Mouse (Mus musculus) NIH3T3 (cell line): ENCODE results near the gene Gm11563.
A peak's percentile ranks its signal among the peaks of the same experiment; 100 is the strongest.
"Not testable (repeated sequence)": the region's sequence is repeated elsewhere in the genome, so short reads cannot be mapped to it uniquely, and the experiment has no call there.

ENCODE experiments used
- DNase-seq: peaks from one replicate; pipeline ENCODE4 v3.0.0-alpha.2; 2012; ENCODE audit warnings: low read depth

The Gm11563 gene

DNA sequence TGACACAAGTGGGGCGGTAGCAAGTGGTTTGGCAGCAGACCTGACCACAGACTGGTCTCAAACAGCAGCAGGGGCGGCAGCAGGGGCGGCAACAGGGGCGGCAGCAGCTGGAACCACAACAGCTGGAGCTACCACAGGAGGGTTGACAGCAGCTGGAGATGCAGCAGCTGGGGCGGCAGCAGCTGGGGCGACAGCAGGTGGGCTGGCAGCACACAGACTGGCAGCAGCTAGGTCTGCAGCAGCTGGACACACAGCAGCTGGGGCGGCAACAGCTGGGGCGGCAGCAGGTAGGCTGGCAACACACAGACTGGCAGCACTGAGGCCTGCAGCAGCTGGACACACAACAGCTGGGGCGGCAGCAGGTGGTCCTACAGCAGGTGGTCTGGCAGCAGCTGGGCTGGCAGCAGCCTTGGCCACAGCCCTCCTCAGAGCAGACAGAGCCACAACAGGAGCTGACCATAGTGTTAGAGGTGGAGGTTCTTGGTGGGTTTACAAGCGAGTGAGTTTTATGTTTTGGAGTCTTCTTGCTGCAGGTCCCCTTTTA is at the start of gene Gm11563:
Gm11563 (minus strand) TSS at position 494 of the 544 bp plus-strand sequence.
- DNase-seq, result not testable (repeated sequence)

DNA sequence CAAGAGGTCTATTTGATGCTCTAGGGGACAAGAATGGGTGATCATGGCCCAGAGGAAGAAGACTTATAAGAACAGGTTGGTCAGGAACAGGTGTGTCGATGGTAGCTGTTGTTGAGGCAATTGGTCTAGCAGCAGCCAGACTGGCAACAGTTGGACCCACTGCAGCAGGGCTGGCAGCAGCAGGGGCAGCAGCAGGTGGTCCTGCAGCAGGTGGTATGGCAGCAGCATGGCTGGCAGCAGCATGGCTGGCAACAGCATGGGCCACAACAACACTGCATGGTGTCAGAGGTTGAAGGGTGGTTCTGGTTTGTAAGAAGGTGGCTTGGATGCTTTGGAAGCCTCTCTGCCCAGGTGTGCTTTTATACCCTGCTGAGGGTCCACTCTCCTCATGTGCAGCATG is 31.7 kb upstream of the Gm11563 start, which contains the start of gene Gm14190:
Gm14190 (minus strand) TSS at position 278 of the 400 bp plus-strand sequence.
- no peak for DNase-seq

DNA sequence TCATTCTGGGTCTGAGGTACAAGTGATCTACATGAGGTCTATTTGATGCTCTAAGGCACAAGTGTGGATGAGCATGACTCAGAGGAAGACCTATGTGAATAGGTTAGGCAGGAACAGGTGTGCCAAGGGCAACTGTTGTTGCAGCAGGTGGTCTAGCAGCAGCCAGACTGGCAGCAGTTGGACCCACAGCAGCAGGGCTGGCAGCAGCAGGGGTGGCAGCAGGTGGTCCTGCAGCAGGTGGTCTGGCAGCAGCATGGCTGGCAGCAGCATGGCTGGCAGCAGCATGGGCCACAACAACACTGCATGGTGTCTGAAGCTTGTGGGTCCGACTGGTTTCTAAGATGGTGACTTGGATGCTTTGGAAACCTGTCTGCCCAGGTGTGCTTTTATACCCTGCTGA is 26.5 kb upstream of the Gm11563 start:
- DNase-seq, result not testable (repeated sequence)

DNA sequence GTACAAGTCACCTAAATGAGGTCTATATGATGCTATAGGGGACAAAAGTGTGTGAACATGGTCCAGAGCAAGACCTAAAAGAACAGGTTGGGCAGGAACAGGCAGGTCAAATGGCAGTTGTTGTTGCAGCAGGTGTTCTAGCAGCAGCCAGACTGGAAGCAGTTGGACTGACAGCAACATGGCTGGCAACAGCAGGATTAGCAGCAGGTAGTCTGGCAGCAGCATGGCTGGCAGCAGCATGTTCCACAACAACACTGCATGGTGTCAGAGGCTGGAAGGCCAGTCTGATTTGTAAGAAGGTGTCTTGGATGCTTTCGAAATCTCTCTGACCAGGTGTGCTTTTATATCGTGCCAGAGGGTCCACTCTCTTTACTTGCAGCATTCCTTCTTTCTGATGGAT is 24.7 kb upstream of the Gm11563 start:
- no peak for DNase-seq

DNA sequence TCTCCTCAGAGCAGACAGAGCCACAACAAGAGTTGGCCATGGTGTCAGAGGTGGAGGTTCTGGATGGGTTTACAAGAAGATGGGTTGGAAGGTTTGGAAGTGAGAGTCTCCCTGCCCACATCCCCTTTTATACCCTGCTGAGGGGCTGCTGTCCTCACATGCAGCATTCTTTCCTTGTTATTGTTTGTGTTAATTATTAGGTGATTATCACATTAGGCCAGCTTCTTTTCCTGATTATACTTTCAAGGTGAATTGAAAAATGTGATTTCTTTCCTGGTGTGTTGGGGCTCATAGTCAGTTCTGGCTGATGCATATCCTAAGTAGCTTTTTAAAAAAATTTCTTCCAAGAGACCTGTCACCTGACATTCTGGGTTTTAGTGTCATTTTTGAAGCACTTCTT is 7.1 kb upstream of the Gm11563 start, which contains the start of gene Krtap4-6:
Krtap4-6 (minus strand) TSS at position 101 of the 400 bp plus-strand sequence.
- DNase-seq, result no peak

DNA sequence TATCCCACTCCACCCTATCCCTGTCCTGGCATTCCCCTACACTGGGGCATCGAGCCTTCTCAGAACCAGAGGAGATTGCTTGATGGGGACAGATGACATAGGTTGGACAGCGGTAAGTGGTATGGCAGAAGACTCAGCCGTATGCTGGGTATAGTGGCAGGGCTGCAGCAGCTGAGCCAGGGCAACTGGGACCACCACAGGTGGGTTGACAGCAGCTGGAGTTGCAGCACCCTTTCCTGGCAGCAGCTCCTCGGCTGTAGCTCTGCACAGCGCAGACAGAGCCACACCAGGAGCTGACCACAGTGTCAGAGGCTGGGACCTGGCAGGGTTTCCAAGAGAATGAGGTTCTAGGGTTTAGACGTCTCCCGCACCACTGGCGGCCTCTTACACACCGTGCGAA is 4.0 kb upstream of the Gm11563 start:
- DNase-seq, result no peak

DNA sequence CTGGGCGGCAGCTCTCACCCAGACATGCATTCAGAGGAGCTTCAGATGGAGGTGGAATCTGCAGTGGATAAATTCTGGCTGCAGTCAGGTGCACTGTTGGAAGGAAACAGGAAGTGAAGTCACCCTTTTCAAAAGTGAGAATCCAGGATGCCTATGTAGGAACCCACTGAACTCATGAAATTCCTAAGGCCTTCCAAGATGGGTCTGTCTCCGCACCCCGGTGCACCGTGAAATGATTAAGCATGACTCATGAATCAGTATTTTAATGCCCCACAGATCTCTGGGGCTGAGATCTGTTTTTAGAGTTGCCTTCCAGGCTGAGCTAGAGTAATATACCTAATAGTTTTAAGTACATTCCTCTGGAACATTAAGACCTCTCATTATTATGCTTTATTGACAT is 496 bp upstream of the Gm11563 start:
- peak; percentile 72 for DNase-seq

DNA sequence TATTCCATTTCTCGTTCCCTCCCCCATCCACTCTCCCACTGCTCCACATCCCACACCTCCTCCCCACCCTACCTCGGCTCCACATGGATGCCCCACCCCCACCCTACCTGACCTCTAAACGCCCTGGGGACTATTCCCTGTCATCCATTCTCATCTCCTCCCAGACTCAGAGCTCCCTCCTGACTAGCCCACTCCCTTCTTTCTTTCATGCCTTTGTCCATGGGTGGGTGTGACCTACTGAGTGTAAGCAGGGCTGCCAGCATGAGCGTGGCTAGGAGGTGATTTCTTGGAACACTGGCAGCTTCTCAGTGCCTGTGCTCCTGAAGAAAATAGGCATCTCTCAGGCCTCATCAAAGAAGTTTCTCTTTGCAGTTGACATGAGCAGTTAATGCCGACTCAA is 1.7 kb downstream of the Gm11563 start:
- DNase-seq, result no peak

DNA sequence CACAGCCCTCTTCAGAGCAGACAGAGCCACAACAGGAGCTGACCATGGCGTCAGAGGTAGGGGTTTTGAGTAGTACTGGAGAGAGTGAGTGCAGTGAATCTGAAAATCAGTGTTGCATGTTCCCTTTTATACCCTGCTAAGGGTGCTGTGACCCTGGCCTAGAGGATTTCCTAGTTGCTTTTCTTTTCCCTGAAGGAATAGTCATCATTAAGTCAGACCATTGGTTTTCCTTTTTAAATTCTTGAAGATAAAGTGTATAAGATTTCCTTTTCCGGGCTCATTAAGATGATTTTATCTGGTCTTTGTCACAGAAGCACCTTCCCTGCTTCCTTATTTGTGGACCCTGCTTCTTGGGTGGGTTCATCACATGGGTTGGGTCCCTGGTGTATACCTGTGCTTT is 8.6 kb downstream of the Gm11563 start, which contains the start of gene Gm11555:
Gm11555 (minus strand) TSS at position 101 of the 400 bp plus-strand sequence.
- DNase-seq, result no peak

DNA sequence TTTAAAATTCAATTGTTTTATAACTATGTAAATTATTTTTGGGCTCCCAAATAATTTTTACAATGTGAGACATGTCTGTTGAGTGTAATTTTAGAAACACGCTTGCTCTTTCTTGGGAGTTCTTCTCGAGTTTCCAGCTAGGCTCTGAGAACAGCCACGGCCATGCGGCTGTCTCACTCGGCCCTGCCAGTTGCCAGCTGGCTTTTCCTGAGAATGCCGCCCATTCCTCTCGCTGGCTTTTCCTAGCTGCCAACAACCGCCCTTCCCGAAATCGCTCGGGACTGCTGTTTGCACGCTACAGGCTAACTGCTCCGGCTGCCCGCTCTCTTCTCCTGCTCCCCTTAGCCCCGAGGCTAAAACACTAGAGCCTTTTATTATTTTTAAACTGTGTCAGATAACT is 12.3 kb downstream of the Gm11563 start:
- no peak for DNase-seq

DNA sequence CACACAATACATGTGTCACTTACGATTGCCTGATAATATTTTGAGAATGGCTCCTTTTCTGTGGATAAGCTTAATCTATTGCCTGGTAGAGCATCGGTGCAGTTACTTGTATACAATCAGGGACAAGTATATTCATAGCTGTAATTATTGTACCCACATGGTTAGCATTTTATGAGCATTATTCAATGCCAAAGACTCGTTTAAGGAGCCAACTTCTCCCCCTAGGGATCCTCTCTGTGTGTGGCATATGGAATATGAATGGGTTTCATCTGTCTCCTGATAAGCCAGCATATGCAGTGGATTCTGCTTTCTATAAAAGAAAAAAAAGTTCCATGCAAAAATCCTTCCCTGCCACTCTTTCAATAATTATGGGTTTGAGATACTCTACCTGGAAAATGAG is 14.4 kb downstream of the Gm11563 start:
- DNase-seq, result peak; percentile 40

DNA sequence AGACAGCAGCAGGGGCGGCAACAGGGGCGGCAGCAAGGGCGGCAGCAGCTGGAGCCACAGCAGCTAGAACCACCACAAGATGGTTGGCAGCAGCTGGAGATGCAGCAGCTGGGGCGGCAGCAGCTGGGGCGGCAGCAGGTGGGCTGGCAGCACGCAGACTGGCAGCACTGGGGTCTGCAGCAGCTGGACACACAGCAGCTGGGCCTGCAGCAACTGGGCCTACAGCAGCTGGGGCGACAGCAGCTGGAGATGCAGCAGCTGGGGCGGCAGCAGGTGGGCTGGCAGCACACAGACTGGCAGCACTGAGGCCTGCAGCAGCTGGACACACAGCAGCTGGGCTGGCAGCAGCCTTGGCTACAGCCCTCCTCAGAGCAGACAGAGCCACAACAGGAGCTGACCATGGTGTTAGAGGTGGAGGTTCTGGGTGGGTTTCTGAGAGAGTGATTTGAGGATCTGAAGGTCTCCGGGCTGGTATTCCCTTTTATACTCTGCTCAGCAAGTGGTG is 15.1 kb downstream of the Gm11563 start, which contains the start of gene Krtap4-7:
Krtap4-7 (minus strand) TSS at position 455 of the 505 bp plus-strand sequence.
- DNase-seq, result not testable (repeated sequence)

DNA sequence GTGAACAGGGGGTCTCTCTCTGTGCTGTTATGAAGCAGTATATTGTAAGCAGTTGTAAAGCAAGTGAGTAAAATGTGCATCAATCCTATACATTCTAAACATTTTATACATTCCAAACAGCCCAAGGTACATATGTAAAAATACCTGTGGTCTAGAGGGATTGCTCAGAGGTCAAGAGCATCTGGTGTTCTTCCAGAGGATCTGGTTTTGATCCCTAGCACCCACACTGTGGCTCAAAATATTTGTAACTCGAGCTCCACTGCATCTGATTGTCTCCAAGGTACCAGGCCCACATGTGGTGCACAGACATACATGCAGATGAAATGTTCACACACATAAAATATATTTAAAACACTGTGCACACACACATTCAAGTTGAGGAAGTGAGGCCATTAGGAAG is 17.8 kb downstream of the Gm11563 start:
- DNase-seq, result peak; percentile 75

DNA sequence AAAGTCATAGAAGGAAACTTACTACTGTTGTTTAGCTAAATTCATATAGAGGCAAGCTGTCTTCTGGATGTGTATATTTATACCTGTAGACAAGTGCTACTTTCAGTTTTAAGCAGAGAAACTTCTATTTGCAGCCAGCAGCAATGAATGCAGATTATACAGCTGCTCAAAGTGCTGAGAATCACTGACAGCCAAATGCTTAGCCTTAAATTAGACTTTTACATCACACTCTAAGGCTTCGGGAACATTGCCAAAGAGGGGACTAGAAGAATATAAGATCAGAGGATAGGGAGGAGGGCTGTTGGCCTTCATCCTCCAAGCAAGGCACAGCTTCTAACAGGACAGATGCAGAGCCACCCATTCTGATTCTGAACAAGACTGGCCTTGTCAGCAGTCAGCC is 21.7 kb downstream of the Gm11563 start:
- peak; percentile 15 for DNase-seq

DNA sequence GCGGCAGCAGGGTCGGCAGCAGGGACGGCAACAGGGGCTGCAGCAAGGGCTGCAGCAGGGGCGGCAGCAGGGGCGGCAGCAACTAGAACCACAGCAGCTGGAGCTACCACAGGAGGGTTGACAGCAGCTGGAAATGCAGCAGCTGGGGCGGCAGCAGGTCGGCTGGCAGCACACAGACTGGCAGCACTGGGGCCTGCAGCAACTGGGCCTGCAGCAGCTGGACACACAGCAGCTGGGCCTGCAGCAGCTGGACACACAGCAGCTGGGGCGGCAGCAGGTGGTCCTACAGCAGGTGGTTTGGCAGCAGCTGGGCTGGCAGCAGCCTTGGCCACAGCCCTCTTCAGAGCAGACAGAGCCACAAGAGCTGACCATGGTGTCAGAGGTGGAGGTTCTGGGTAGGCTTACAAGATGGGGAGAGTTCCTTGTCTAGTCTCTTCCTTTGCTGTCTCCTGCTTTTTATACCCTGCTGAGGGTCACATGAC is 24.1 kb downstream of the Gm11563 start, which contains the start of gene Krtap4-2:
Krtap4-2 (minus strand) TSS at position 432 of the 482 bp plus-strand sequence.
- DNase-seq, result no peak

DNA sequence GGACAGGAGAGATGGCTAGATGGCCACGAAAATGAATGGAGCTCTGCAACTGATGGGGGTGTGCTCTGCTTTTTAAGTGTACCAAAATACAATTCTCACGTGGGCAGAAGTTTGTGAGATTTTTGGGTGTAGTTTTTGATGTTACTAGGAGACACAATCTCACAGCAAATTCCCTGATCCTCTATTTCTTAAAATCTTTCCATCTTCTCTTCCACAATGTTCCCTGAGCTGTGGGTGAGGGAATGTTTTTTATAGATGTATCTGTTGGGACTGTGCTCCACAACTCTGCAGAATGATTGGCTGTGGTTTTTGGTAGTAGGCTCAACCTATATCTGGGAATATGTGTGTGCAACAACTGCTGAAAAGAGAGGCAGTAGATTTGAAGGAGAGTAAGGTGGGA is 25.5 kb downstream of the Gm11563 start:
- DNase-seq, result no peak

DNA sequence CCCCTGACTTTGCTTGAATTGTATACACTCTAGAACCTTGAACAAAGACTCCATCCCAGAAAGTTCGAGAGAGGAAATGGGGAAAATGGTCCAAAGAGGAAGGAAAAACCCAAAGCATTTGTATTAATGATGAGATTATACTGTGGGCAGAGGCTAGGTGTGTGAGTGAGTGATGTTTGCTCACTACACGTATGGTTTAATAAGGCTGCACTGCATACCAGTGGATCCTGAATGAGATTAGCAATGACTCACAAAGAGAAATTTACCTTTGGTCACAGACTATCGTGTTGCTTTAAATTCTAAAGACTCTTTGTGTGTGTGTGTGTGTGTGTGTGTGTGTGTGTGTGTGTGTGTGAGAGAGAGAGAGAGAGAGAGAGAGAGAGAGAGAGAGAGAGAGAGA is 27.9 kb downstream of the Gm11563 start:
- DNase-seq, result no peak

DNA sequence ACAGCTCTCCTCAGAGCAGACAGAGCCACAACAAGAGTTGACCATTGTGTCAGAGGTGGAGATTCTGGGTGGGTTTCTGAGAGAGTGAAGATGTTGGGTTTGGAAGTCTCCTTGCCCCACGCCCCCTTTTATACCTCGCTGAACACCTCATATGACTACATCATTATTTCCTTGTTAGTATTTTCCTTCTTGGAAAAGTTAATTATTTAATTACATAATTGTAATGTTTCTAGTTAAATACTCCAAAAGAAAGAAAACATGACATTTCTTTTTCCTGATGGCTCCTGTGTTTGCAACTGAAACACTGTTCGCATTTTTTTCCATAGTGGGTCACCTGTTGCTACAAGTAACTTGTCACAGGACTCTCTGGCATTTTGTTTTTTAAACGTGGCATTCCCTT is 30.6 kb downstream of the Gm11563 start, which contains the start of gene Krtap4-1:
Krtap4-1 (minus strand) TSS at position 101 of the 400 bp plus-strand sequence.
- DNase-seq, result no peak

DNA sequence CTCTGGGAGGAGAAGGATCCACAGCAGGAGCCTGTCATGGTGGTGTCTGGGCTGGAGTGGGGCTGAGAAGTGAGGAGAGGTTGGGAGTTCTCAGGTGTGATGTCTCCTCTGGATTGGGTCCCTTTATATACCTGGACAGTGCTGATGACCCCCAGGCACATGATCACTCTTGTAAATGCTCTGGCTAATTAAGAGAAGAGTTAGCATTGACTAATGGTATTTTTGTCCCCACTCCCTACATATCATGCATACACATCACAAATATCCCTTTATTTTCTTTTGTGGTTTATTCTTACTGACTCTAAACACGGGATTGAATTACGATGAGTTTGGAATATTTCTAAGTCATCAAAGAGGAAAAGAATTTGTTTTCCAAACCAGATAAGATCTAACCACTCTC is 38.4 kb downstream of the Gm11563 start, which contains the start of gene Gm11562:
Gm11562 (minus strand) TSS at position 101 of the 400 bp plus-strand sequence.
- no peak for DNase-seq

DNA sequence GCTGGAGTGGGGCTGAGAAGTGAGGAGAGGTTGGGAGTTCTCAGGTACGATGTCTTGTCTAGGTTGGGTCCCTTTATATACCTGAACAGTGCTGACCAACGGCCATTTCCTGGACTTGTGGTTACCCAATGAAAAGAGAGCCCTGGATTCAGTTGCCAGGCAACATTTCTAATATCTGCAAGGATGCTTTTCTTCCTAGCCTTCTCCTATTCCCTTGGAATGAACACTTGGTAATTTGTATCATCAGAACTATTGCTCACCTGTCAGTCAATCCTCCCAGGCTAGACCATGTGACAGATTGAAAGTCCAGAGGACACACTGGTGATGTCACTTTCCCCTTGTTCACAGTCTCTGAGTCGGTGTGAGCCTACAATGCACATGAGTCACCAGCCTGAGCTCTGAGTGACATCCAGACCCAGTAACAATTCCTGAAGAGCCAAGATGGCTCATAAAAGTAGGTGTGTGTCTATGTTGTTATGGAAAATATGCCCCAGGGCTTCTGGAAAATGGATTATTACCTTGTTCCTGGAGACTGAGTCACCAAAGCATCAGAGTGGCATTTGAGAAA is 43.9 kb downstream of the Gm11563 start, which contains the start of gene Krtap2-4:
Krtap2-4 (minus strand) TSS at position 51 of the 568 bp plus-strand sequence.
- DNase-seq, result no peak

DNA sequence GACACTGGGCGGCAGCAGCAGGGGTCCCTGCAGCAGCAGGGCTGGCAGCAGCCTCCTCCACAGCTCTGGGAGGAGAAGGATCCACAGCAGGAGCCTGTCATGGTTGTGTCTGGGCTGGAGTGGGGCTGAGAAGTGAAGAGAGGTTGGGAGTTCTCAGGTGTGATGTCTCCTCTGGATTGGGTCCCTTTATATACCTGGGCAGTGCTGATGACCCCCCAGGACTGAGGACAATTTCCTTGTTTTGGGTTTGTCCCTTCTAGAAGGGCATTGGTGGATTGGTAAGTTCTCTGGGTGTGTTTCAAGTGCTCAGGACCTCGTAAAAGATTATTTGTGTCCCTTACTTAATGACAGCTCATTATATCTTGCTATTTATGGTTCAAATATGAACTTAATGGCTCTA is 48.7 kb downstream of the Gm11563 start, which contains the start of gene Gm11937:
Gm11937 (minus strand) TSS at position 101 of the 400 bp plus-strand sequence.
- DNase-seq, result not testable (repeated sequence)

DNA sequence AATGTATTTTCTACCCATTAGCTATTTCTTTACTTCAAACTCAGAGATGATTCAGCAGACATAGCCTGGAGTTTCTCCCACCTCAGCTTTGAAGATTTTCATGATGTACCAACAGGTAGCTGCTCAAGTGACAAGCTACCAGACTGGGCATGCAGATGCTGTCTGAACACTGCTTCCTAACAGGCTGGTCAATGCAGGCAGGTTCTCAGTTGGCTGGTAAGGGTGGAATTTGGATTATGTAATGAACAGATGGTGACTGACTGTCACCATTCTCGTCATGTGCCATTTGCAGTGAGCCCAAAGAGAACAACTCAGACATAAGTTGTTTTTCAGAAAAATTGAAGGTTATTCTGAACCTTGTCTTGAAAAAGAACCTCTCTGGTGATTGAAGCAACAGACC is 49.6 kb downstream of the Gm11563 start:
- DNase-seq, result no peak
